In the genomic region with DNA sequence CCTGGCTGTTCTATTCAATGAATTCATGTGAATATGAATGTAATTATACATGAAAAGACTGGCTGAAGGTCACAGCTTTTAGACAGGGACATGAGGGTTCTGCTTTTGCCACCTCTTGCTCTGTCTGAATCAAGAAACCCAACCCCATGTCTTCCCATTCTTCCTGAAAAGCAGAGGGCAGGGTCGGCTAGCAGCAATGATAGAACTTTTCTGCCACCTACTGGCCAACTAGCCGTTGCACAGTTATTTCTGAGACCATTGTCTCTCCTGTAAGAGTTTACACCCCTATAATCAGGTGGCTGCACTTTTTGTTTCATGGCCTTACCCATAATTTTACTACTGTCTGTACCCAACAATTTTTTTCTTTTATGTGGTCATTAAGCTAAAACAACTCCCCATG, we compare ENCODE assay signal across 8 mouse cellular contexts. TPM values are rescaled to one million over a fixed set of nuclear protein-coding genes. Genes with fewer than 3 reads are reported as not detected.
DNase-seq lines count a peak whose midpoint lies in the region; ATAC-seq and TF ChIP-seq lines count a peak whose summit lies in the region.

No protein-coding gene starts in this region.

- H3K4me1 ChIP-seq in neural tube, embryonic 15.5 days, result peaks cover 16% of the 10 kb centered on the region

- no peak overlapping the region for H3K9ac ChIP-seq in neural tube, embryonic 15.5 days (replicated peaks)

- H3K9me3 ChIP-seq in neural tube, embryonic 15.5 days (replicated peaks), result no peaks in the 10 kb centered on the region

- no peaks in the 10 kb centered on the region for H3K36me3 ChIP-seq in C2C12 (ENCODE audit: control insufficient read depth, insufficient read depth)
- H3K36me3 ChIP-seq in neural tube, embryonic 15.5 days, result no peaks in the 10 kb centered on the region

- no peaks in the 10 kb centered on the region for H3K79me2 ChIP-seq in C2C12 (ENCODE audit: control insufficient read depth, insufficient read depth)

- no peaks in the 10 kb centered on the region for H3K27me3 ChIP-seq in C2C12 (ENCODE audit: control insufficient read depth, insufficient read depth, insufficient read length)
- no peaks in the 10 kb centered on the region for H3K27me3 ChIP-seq in neural tube, embryonic 15.5 days (replicated peaks)

- no peak overlapping the region for H3K4me3 ChIP-seq in C2C12 (ENCODE audit: insufficient read depth, poor library complexity, severe bottlenecking)
- H3K4me3 ChIP-seq in neural tube, embryonic 15.5 days (replicated peaks), result no peak overlapping the region

- 5% methylated on average over 2 of the region's 2 CpGs for WGBS in neural tube, embryonic 15.5 days

- H3K79me3 ChIP-seq in C2C12 (ENCODE audit: low read depth), result no peaks in the 10 kb centered on the region

- H3K27ac ChIP-seq in neural tube, embryonic 15.5 days (replicated peaks), result no peak overlapping the region

- no peak overlapping the region for H3ac ChIP-seq in C2C12 (ENCODE audit: control insufficient read depth, insufficient read length, low read depth)

- H3K4me2 ChIP-seq in neural tube, embryonic 15.5 days, result no peak overlapping the region

- intact Hi-C loops in heart, postnatal 10 days (cut with DNase I), result loop anchor here (5.0 to 10.0 kb wide), 2 partner anchors 1655 to 1768 kb away; no protein-coding TSS in a partner anchor
- intact Hi-C loops in left cerebral cortex, postnatal 4 days (cut with DNase I), result loop anchor here (2.0 kb wide), 1 partner anchor 156 kb away; no protein-coding TSS in a partner anchor

- peak; percentile 69; the same call in 1 of the 2 replicates for ATAC-seq in frontal cortex, adult (ENCODE audit: low TSS enrichment)
- ATAC-seq in neural tube, embryonic 15.5 days (ENCODE audit: low FRiP score), result peak; percentile 69

- no peak for DNase-seq in frontal cortex, postnatal 10 days (ENCODE audit: low spot score in 2 of 2)
- DNase-seq in c-Kit-positive CD71-negative TER-119-negative erythroid progenitor cells, embryonic 14.5 days (ENCODE audit: low read depth), result peak; percentile 14
- peak; percentile 34 to 55 for DNase-seq in heart, postnatal 10 days
- peak; percentile 25 for DNase-seq in left cerebral cortex, postnatal 4 days
- no peak for DNase-seq in urinary bladder, postnatal 10 days (ENCODE audit: low spot score)

- peak; percentile 58 for TF ChIP-seq CTCF in C2C12 (IDR thresholded peaks at IDR 0.05; ENCODE audit: control insufficient read depth, insufficient read depth, insufficient read length)

TF ChIP-seq in C2C12, 6 proteins besides CTCF, POLR2A, EP300 and RAD21:
- no peak for TF ChIP-seq MAX (IDR thresholded peaks at IDR 0.05)
- TF ChIP-seq FOSL1 (IDR thresholded peaks at IDR 0.05; ENCODE audit: insufficient read depth, low read length, poor library complexity, severe bottlenecking), result no peak
- no peak for TF ChIP-seq MYOG (IDR thresholded peaks at IDR 0.05; ENCODE audit: control insufficient read depth, extremely low read depth, insufficient read length)
- no peak for TF ChIP-seq USF1 (IDR thresholded peaks at IDR 0.05; ENCODE audit: low read depth)
- no peak for TF ChIP-seq MYOD1 (IDR thresholded peaks at IDR 0.05; ENCODE audit: control insufficient read depth, insufficient read length, low read depth)
- no peak for TF ChIP-seq CEBPB (IDR thresholded peaks at IDR 0.05; ENCODE audit: low read depth)
TF ChIP-seq in C2C12: peak in this region for 0.

RNA-seq across cellular contexts. Expression of a gene that starts 5.6 kb away (rescaled TPM):
- 0.01 TPM for polyA plus RNA-seq in C2C12 (2012; fragmentation: generic; extraction: Trizol)
- under 1 TPM; 0.14 to 0.15 TPM for total RNA-seq in heart, postnatal 10 days (2021)
- 10 to 100 TPM in 1 of 2 experiments, 1 to 10 TPM in 1; 6.7 to 12.1 TPM for total RNA-seq in left cerebral cortex, postnatal 4 days (2021)
- 12.0 and 13.8 TPM in 2 replicates for polyA plus RNA-seq in neural tube, embryonic 15.5 days (2015; fragmentation: Nextera tagmentation; extraction: Ambion mirVana)

RNA-seq across cellular contexts. Expression of a gene that starts 36.0 kb away (rescaled TPM):
- polyA plus RNA-seq in C2C12 (2012; fragmentation: generic; extraction: Trizol), result 1.3 TPM
- 10 to 100 TPM; 14.2 to 14.3 TPM for total RNA-seq in heart, postnatal 10 days (2021)
- total RNA-seq in left cerebral cortex, postnatal 4 days (2021), result 100 to 1,000 TPM; 202 to 230 TPM
- polyA plus RNA-seq in neural tube, embryonic 15.5 days (2015; fragmentation: Nextera tagmentation; extraction: Ambion mirVana), result 397 and 487 TPM in 2 replicates

RNA-seq across cellular contexts. Expression of a gene that starts 37.5 kb away (rescaled TPM):
- polyA plus RNA-seq in C2C12 (2012; fragmentation: generic; extraction: Trizol), result 0.83 TPM
- total RNA-seq in heart, postnatal 10 days (2021), result 1 to 10 TPM in 1 of 2 experiments, under 1 TPM in 1; 0.92 to 1.0 TPM
- 10 to 100 TPM; 17.9 to 19.8 TPM for total RNA-seq in left cerebral cortex, postnatal 4 days (2021)
- 17.1 and 21.2 TPM in 2 replicates for polyA plus RNA-seq in neural tube, embryonic 15.5 days (2015; fragmentation: Nextera tagmentation; extraction: Ambion mirVana)

Comparison
In these comparisons a context has a peak if more than half of its experiments do, and no peak if none do; other contexts are left out.
1. DNase-seq: peak in c-Kit-positive CD71-negative TER-119-negative erythroid progenitor cells, embryonic 14.5 days (single experiment), heart, postnatal 10 days (2 of 2) and left cerebral cortex, postnatal 4 days (single experiment); none in frontal cortex, postnatal 10 days (0 of 2) and urinary bladder, postnatal 10 days (single experiment).
2. RNA of a gene that starts 5.6 kb away (total RNA-seq): 6.7 to 12.1 TPM in left cerebral cortex, postnatal 4 days; 0.14 to 0.15 TPM in heart, postnatal 10 days; every median in the first group is over 4 times any median in the second.
3. RNA of a gene that starts 36.0 kb away (total RNA-seq): 202 to 230 TPM in left cerebral cortex, postnatal 4 days; 14.2 to 14.3 TPM in heart, postnatal 10 days; every median in the first group is over 10 times any median in the second.
4. RNA of a gene that starts 37.5 kb away (total RNA-seq): 17.9 to 19.8 TPM in left cerebral cortex, postnatal 4 days; 0.92 to 1.0 TPM in heart, postnatal 10 days; every median in the first group is over 4 times any median in the second.